In genomic region chr14:88981895-88982294, GRCm38 (mm10) we compare ENCODE assay signal across 8 mouse cellular contexts.
DNase-seq lines count a peak whose midpoint lies in the region; ATAC-seq lines count a peak whose summit lies in the region.

No protein-coding gene starts in this region.

- peak; percentile 67 for DNase-seq in hindbrain, embryonic 11.5 days (ENCODE audit: low spot score)
- peak; percentile 6 for DNase-seq in right cerebral cortex, postnatal 4 days
- DNase-seq in right cerebral cortex, postnatal 36 days (ENCODE audit: low spot score in 2 of 2) = no peak
- no peak for DNase-seq in spleen, postnatal 14 days (ENCODE audit: low spot score in 2 of 2)
- no peak for DNase-seq in forebrain, embryonic 11.5 days (ENCODE audit: low spot score)

- no peak overlapping the region for H3K4me3 ChIP-seq in hindbrain, embryonic 11.5 days (ENCODE audit: low read depth, low read length)
- no peak overlapping the region for H3K4me3 ChIP-seq in hindbrain, embryonic 12.5 days
- no peak overlapping the region for H3K4me3 ChIP-seq in forebrain, embryonic 11.5 days (ENCODE audit: low read depth, low read length)

- no peaks in the 10 kb centered on the region for H3K4me1 ChIP-seq in hindbrain, embryonic 11.5 days (replicated peaks; ENCODE audit: control insufficient read depth, insufficient read depth, low read length)
- no peaks in the 10 kb centered on the region for H3K4me1 ChIP-seq in hindbrain, embryonic 12.5 days
- H3K4me1 ChIP-seq in forebrain, embryonic 11.5 days (replicated peaks; ENCODE audit: control insufficient read depth, insufficient read depth, low read length) = no peaks in the 10 kb centered on the region

- ATAC-seq in hindbrain, embryonic 11.5 days (ENCODE audit: low FRiP score) = no peak
- no peak for ATAC-seq in hindbrain, embryonic 12.5 days (ENCODE audit: low FRiP score)
- peak; percentile 68 for ATAC-seq in common myeloid progenitor, adult 5-6 weeks (replicated peaks; ENCODE audit: low read depth, poor library complexity, severe bottlenecking)
- ATAC-seq in megakaryocyte-erythroid progenitor cell, adult 5-6 weeks (replicated peaks; ENCODE audit: low FRiP score, low TSS enrichment, poor library complexity, severe bottlenecking) = no peak
- ATAC-seq in forebrain, embryonic 11.5 days (replicated peaks; ENCODE audit: low FRiP score) = no peak

- no peaks in the 10 kb centered on the region for H3K36me3 ChIP-seq in hindbrain, embryonic 11.5 days (ENCODE audit: control insufficient read depth, insufficient read depth, low read length)
- no peaks in the 10 kb centered on the region for H3K36me3 ChIP-seq in hindbrain, embryonic 12.5 days
- H3K36me3 ChIP-seq in forebrain, embryonic 11.5 days (ENCODE audit: control insufficient read depth, insufficient read depth, low read length) = no peaks in the 10 kb centered on the region

- WGBS in hindbrain, embryonic 11.5 days = 15% methylated on average over 6 of the region's 6 CpGs
- WGBS in hindbrain, embryonic 12.5 days = 17% methylated on average over 6 of the region's 6 CpGs
- 12% methylated on average over 6 of the region's 6 CpGs for WGBS in forebrain, embryonic 11.5 days

- H3K27ac ChIP-seq in hindbrain, embryonic 11.5 days (ENCODE audit: low read depth, low read length) = no peak overlapping the region
- no peak overlapping the region for H3K27ac ChIP-seq in hindbrain, embryonic 12.5 days
- no peak overlapping the region for H3K27ac ChIP-seq in forebrain, embryonic 11.5 days (ENCODE audit: low read depth, low read length)

- H3K9me3 ChIP-seq in hindbrain, embryonic 11.5 days (ENCODE audit: control insufficient read depth, low read length) = no peaks in the 10 kb centered on the region
- H3K9me3 ChIP-seq in hindbrain, embryonic 12.5 days (replicated peaks) = no peaks in the 10 kb centered on the region
- no peaks in the 10 kb centered on the region for H3K9me3 ChIP-seq in forebrain, embryonic 11.5 days (ENCODE audit: control insufficient read depth, low read length)

- no peak overlapping the region for H3K4me2 ChIP-seq in hindbrain, embryonic 11.5 days (replicated peaks; ENCODE audit: low read depth, low read length)
- no peak overlapping the region for H3K4me2 ChIP-seq in hindbrain, embryonic 12.5 days (replicated peaks)
- no peak overlapping the region for H3K4me2 ChIP-seq in forebrain, embryonic 11.5 days (ENCODE audit: low read depth, low read length, severe bottlenecking)

- no peak overlapping the region for H3K9ac ChIP-seq in hindbrain, embryonic 11.5 days (ENCODE audit: low read depth, low read length)
- no peak overlapping the region for H3K9ac ChIP-seq in hindbrain, embryonic 12.5 days
- no peak overlapping the region for H3K9ac ChIP-seq in forebrain, embryonic 11.5 days (ENCODE audit: low read length)

- H3K27me3 ChIP-seq in hindbrain, embryonic 11.5 days (ENCODE audit: control insufficient read depth, insufficient read depth, low read length) = no peaks in the 10 kb centered on the region
- no peaks in the 10 kb centered on the region for H3K27me3 ChIP-seq in hindbrain, embryonic 12.5 days
- no peaks in the 10 kb centered on the region for H3K27me3 ChIP-seq in forebrain, embryonic 11.5 days (ENCODE audit: control insufficient read depth, insufficient read depth, low read length)

Comparison
In these comparisons a context has a peak if more than half of its experiments do, and no peak if none do; other contexts are left out.
1. DNase-seq: peak in hindbrain, embryonic 11.5 days (single experiment) and right cerebral cortex, postnatal 4 days (single experiment); none in right cerebral cortex, postnatal 36 days (0 of 2), spleen, postnatal 14 days (0 of 2) and forebrain, embryonic 11.5 days (single experiment).